Mouse (Mus musculus): ENCODE data around the gene Kif11.

The Kif11 gene

GRCm38 (mm10) chr19:37443631-37444140, 67.5 kb downstream of the Kif11 start:
- DNase-seq, result no peak

GRCm38 (mm10) chr19:37448212-37448611, 72.0 kb downstream of the Kif11 start:
- DNase-seq, result no peak

GRCm38 (mm10) chr19:37449246-37449645, 73.0 kb downstream of the Kif11 start:
- DNase-seq, result no peak

GRCm38 (mm10) chr19:37455528-37455927, 79.3 kb downstream of the Kif11 start:
- DNase-seq, result no peak

GRCm38 (mm10) chr19:37455961-37456360, 79.8 kb downstream of the Kif11 start:
- no peak for DNase-seq

- no peak for DNase-seq
These were observed 81.8 kb downstream of the Kif11 start for GRCm38 (mm10) chr19:37458013-37458412.

GRCm38 (mm10) chr19:37466403-37466802, 90.2 kb downstream of the Kif11 start:
- DNase-seq, result no peak

GRCm38 (mm10) chr19:37466978-37467377, 90.8 kb downstream of the Kif11 start:
- no peak for DNase-seq

GRCm38 (mm10) chr19:37468841-37469566, 92.8 kb downstream of the Kif11 start:
- DNase-seq, result no peak
